8 mouse cellular contexts compared by ENCODE assay signal in the genomic region with DNA sequence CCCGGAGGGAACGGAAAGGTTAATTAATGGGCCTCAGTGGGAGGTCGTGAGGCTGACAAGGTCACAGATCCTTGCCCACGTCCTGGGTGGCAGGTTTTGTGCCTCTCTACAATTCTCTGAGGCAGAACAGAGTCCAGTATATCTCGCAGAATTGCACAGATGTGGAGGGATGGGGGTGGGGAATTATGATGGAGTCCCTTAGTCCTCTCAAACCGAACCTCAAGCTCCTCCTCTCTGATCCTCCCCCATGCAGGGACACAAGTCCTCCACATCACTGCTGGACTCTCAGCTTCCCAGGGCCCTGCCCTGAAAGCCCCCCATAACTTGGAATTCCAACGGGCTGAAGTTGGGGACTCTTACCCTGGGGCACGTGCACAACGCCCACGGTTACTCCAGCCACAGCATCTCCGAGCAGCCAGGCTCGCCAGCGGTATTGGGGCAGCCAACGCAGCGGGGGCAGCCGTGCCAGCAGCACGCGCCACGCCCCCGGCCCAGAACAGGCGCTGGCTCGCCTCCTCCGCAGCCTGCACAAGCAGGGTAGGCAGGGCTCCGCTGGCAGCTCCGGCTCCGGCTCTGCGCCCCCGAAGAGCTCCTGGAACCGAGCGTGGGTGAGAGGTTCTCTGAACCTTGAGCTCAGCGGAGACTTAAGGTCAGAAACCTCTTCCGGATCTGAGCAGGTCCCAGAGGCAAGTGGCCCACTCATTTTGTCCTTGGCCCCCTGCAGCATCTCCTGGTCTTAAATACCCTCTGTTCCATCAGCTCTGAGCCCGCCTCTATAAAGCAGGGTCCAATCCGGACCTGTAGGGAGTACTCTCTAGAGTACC. TPM values are rescaled to one million over a fixed set of nuclear protein-coding genes. Genes with fewer than 3 reads are reported as not detected.
DNase-seq lines count a peak whose midpoint lies in the region; ATAC-seq and TF ChIP-seq lines count a peak whose summit lies in the region.

Slc26a10 (minus strand) TSS at position 775 of the 824 bp plus-strand sequence.

- no peaks in the 10 kb centered on the region for H3K79me2 ChIP-seq in liver, adult 2 months (ENCODE audit: control insufficient read depth, insufficient read depth, low read length)

- no peak for ATAC-seq in intestine, postnatal 0 days

- WGBS in liver, adult 2 months: 7% methylated on average over 34 of the region's 34 CpGs
- 5% methylated on average over 34 of the region's 34 CpGs for WGBS in intestine, postnatal 0 days

- H3K9me3 ChIP-seq in intestine, postnatal 0 days (ENCODE audit: control insufficient read depth): no peaks in the 10 kb centered on the region

- no peak for TF ChIP-seq POLR2A in liver, adult 2 months (IDR thresholded peaks at IDR 0.05; ENCODE audit: extremely low read depth, insufficient read depth, low read length)

- peaks cover 12% of the 10 kb centered on the region; the same call in 1 of the 2 replicates for H3K27me3 ChIP-seq in liver, adult 2 months (ENCODE audit: control insufficient read depth, insufficient read depth, low read length)
- peaks cover 75% of the 10 kb centered on the region for H3K27me3 ChIP-seq in intestine, postnatal 0 days (replicated peaks; ENCODE audit: control insufficient read depth, insufficient read depth, low read length)

- DNase-seq in liver, adult 2 months (ENCODE audit: extremely low read depth, low read depth, low spot score): no peak
- DNase-seq in liver: no peak
- peak; percentile 58 for DNase-seq in heart, adult 8-10 months (ENCODE audit: low spot score)
- DNase-seq in naive thymus-derived CD4-positive, alpha-beta T cell, adult 2 months (ENCODE audit: low read depth): peak; percentile 42
- no peak for DNase-seq in urinary bladder, postnatal 36 days (ENCODE audit: low spot score in 2 of 2)
- no peak for DNase-seq in gastrocnemius, postnatal 25 days

- H3K4me3 ChIP-seq in liver, adult 2 months (ENCODE audit: insufficient read depth, low read depth, low read length): peak within 1 kb of the TSS; percentile 50
- H3K4me3 ChIP-seq in brown adipose tissue, adult 24 weeks (ENCODE audit: insufficient read depth, low read depth, low read length): peak within 1 kb of the TSS; percentile 58
- H3K4me3 ChIP-seq in intestine, postnatal 0 days (ENCODE audit: low read depth, low read length): no peak within 1 kb of the TSS

- no peak for TF ChIP-seq CTCF in liver, adult 2 months (IDR thresholded peaks at IDR 0.05; ENCODE audit: low read depth, low read length)
- TF ChIP-seq CTCF in intestine, postnatal 0 days (IDR thresholded peaks at IDR 0.05; ENCODE audit: low read depth): no peak

- H3K27ac ChIP-seq in liver, adult 2 months (replicated peaks; ENCODE audit: insufficient read depth, low read depth, low read length): peak within 1 kb of the TSS; percentile 42
- H3K27ac ChIP-seq in brown adipose tissue, adult 24 weeks (replicated peaks; ENCODE audit: low read depth, low read length): peak within 1 kb of the TSS; percentile 93
- H3K27ac ChIP-seq in intestine, postnatal 0 days (ENCODE audit: low read depth, low read length): no peak within 1 kb of the TSS

- no peak within 1 kb of the TSS; the same call in 1 of the 2 replicates for H3K9ac ChIP-seq in liver, adult 2 months (ENCODE audit: low read depth, low read length)
- H3K9ac ChIP-seq in intestine, postnatal 0 days (ENCODE audit: low read depth, low read length): no peak within 1 kb of the TSS

- peak within 1 kb of the TSS; percentile 37 for H3K4me2 ChIP-seq in intestine, postnatal 0 days (replicated peaks; ENCODE audit: low read depth)

- H3K36me3 ChIP-seq in liver, adult 2 months (ENCODE audit: control insufficient read depth, insufficient read depth, low read length): no peaks in the 10 kb centered on the region
- peaks cover 5% of the 10 kb centered on the region; the same call in 1 of the 2 replicates for H3K36me3 ChIP-seq in intestine, postnatal 0 days (ENCODE audit: control insufficient read depth, insufficient read depth)

- no peaks in the 10 kb centered on the region; the same call in 1 of the 2 replicates for H3K4me1 ChIP-seq in liver, adult 2 months (ENCODE audit: control insufficient read depth, insufficient read depth, low read length)
- H3K4me1 ChIP-seq in brown adipose tissue, adult 24 weeks (ENCODE audit: control insufficient read depth, insufficient read depth, insufficient read length, low read length): peaks cover 5% of the 10 kb centered on the region; the same call in 1 of the 2 replicates
- peaks cover 6% of the 10 kb centered on the region; the same call in 1 of the 2 replicates for H3K4me1 ChIP-seq in intestine, postnatal 0 days (replicated peaks; ENCODE audit: control insufficient read depth, insufficient read depth, low read length)

RNA-seq across cellular contexts. Expression of gene Slc26a10, which starts in this region (rescaled TPM):
- 1.3 and 3.1 TPM in 2 replicates for total RNA-seq in liver, adult 2 months (2014; rRNA removed)
- 4.1 and 5.8 TPM in 2 replicates for polyA plus RNA-seq in liver, adult 2 months (2012; rRNA removed)
- 1.0 and 4.8 TPM in 2 replicates for polyA plus RNA-seq in brown adipose tissue, adult 24 weeks (2012; ENCODE audit: insufficient read depth, insufficient read length, missing spikeins)
- 10 to 100 TPM; 13.0 to 24.6 (median 15.5) TPM for total RNA-seq in heart, adult 8-10 months (2022)
- polyA plus RNA-seq in intestine, postnatal 0 days (2015; fragmentation: Nextera tagmentation; extraction: Ambion mirVana): 0.52 and 0.65 TPM in 2 replicates
- 1 to 10 TPM; 3.3 to 6.5 TPM for total RNA-seq in gastrocnemius, postnatal 25 days (2021)

Comparison
In these comparisons a context has a peak if more than half of its experiments do, and no peak if none do; other contexts are left out.
1. DNase-seq: peak in heart, adult 8-10 months (single experiment) and naive thymus-derived CD4-positive, alpha-beta T cell, adult 2 months (single experiment); none in liver, adult 2 months (single experiment), liver (single experiment), urinary bladder, postnatal 36 days (0 of 2) and gastrocnemius, postnatal 25 days (single experiment).